Mouse (Mus musculus): Measurements from ENCODE around the gene Vdac1. TPM values are rescaled to one million over a fixed set of nuclear protein-coding genes. Genes with fewer than 3 reads are reported as not detected.

The Vdac1 gene
- polyA plus RNA-seq (2012; rRNA removed) (47.0 and 58.9 TPM in 2 replicates), polyA plus RNA-seq (2014; fragmentation: Nextera tagmentation; extraction: Ambion mirVana) (102 and 106 TPM in 2 replicates)

DNA sequence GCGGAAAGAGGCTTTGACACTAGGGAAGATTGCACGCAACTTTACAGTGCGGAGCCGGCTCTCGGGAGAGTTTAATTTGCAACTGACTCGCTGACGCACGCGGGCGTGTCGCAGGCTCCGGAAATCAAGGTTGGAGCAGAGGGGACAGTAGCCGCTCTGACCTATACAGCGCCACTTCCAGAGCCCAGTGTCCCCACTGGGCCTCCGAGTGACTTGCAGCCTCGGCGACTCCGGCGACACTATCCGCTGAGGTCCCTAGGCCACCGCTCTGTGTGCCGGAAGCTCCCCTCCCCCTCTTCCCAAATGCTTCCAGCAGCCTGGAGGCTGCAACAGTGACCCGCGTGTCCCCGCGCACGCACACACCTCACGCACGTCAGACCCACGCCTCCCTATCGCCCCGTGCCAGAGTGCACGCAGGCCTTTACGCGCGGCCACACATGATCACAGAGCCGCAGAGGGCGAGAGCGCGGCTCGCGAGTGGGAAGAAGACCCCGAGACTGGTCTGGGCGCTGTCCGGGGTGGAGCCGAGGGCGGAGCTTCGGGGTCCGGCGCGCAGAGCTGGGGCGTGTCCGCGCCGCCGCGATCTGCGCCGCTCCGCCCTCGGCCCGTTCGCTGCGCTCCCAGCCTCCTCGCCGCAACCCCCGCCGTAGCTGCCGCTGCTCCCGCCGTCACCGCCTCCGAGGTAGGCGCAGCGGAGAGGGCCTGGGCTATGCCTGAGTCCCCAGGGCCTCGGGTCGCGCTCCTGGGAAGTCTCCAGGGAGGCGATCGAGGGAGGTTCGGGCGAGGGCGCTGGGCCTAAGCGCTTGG is at the start of gene Vdac1:
Gene Vdac1, plus strand, starts transcription at position 390 of the 807 bp plus-strand sequence.
- H3K9ac ChIP-seq (replicated peaks), result peak within 1 kb of the TSS; percentile 84
- peak; percentile 58 to 65 (median 62) for DNase-seq (ENCODE audit: low read depth in 3 of 3, low spot score in 3 of 3)
- H3K36me3 ChIP-seq (replicated peaks; ENCODE audit: control insufficient read depth, insufficient read depth, low read depth), result no peaks in the 10 kb centered on the region
- peak within 1 kb of the TSS; percentile 70 for H3K27ac ChIP-seq
- H3K4me1 ChIP-seq (replicated peaks; ENCODE audit: control insufficient read depth in 2 of 2, insufficient read depth in 2 of 2, low read length in 1 of 2), result peaks cover 26 to 27% of the 10 kb centered on the region in 2 experiments
- peak within 1 kb of the TSS; percentile 80 to 83 for H3K4me3 ChIP-seq (ENCODE audit: insufficient read depth in 1 of 2, low read depth in 2 of 2, low read length in 2 of 2)
- TF ChIP-seq EP300 (IDR thresholded peaks at IDR 0.05; ENCODE audit: low read depth) (no peak), CTCF (IDR thresholded peaks at IDR 0.05; ENCODE audit: low read depth) (no peak; the same call in 1 of the 2 replicates)
- H3K9me3 ChIP-seq (ENCODE audit: control insufficient read depth, low read length), result no peaks in the 10 kb centered on the region
- peak within 1 kb of the TSS; percentile 92 for H3K4me2 ChIP-seq (ENCODE audit: low read depth)
- no peaks in the 10 kb centered on the region for H3K27me3 ChIP-seq (ENCODE audit: control insufficient read depth, insufficient read depth, low read length)
- peak; percentile 88 for ATAC-seq (ENCODE audit: insufficient read depth)
- WGBS (ENCODE audit: insufficient replicate concordance), result under 1% methylated on average over 84 of the region's 84 CpGs

DNA sequence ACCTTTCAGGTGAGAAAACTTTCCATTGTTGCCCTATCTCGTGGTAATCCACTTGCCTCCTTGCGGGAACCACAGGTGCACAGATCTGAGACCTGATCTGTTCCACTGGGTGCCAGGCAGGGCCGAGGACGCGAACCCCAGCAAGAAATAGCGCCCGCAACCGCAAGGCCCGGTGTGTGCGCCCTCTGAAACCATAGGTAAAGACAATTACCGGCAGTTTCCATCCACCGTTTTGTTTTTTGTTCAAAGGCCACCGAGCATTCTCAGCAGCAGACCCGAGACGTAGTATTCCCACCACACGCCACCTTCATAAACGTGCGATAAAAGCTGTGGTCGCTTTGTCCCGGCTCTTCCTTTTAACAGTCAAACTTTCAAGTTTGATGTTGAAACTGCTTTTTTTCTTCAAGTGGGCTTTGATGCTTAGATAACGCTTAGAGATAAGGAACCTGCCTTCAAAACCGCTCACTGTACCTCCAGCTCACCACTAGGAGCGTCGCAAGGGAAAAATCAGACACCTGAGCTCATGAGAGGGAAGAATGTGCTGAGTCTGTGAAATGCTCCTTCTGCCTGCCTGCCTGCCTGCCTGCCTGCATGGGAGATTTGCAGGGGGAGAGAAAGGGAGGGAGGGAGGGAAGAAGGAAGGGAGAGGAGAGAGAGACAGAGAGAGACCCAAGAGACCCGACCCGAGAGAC is 46.4 kb upstream of the Vdac1 start:
- 0 out of 4 replicates have a peak, but pooled peaks cover 0 to 2% of the 10 kb centered on the region in 2 experiments for H3K4me1 ChIP-seq (replicated peaks; ENCODE audit: control insufficient read depth in 2 of 2, insufficient read depth in 2 of 2, low read length in 1 of 2)
- no peak overlapping the region for H3K27ac ChIP-seq
- TF ChIP-seq CTCF (IDR thresholded peaks at IDR 0.05; ENCODE audit: low read depth), result 0 out of 2 replicates have a peak, but pooled peaks have one; percentile 7
- no peak for TF ChIP-seq EP300 (IDR thresholded peaks at IDR 0.05; ENCODE audit: low read depth)
- no peaks in the 10 kb centered on the region for H3K36me3 ChIP-seq (replicated peaks; ENCODE audit: control insufficient read depth, insufficient read depth, low read depth)
- peaks cover 2% of the 10 kb centered on the region; the same call in 1 of the 2 replicates for H3K27me3 ChIP-seq (ENCODE audit: control insufficient read depth, insufficient read depth, low read length)
- no peak overlapping the region for H3K4me3 ChIP-seq (ENCODE audit: insufficient read depth in 1 of 2, low read depth in 2 of 2, low read length in 2 of 2)
- ATAC-seq (ENCODE audit: insufficient read depth) (no peak), DNase-seq (ENCODE audit: low read depth in 3 of 3, low spot score in 3 of 3) (no peak)
- no peak overlapping the region; the same call in 1 of the 2 replicates for H3K4me2 ChIP-seq (ENCODE audit: low read depth)
- no peak overlapping the region for H3K9ac ChIP-seq (replicated peaks)
- H3K9me3 ChIP-seq (ENCODE audit: control insufficient read depth, low read length), result no peaks in the 10 kb centered on the region
- WGBS (ENCODE audit: insufficient replicate concordance), result 11% methylated on average over 26 of the region's 26 CpGs

DNA sequence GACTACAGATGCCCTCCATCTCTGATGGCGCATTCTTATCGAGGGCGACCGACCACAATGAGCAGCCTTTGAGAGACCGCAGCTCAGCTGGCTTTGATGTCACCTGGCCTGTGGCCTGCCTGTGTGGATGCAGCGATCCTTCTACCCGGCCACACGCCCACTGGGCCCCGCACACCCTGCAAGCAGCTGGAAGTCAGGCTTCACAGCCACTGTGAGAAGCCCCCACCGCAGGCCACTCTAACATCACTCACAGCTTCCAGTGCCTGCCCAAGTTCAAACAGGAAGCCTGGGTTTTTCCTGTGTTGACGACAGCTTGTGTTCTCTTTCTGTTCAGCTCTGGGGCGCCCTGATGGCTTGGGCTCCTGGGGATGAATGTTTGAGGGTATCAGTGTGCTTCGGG is 42.2 kb upstream of the Vdac1 start:
- DNase-seq (ENCODE audit: low read depth in 3 of 3, low spot score in 3 of 3) (no peak), ATAC-seq (ENCODE audit: insufficient read depth) (no peak)
- TF ChIP-seq EP300 (IDR thresholded peaks at IDR 0.05; ENCODE audit: low read depth), result no peak
- TF ChIP-seq CTCF (IDR thresholded peaks at IDR 0.05; ENCODE audit: low read depth), result no peak
- H3K4me3 ChIP-seq (ENCODE audit: insufficient read depth in 1 of 2, low read depth in 2 of 2, low read length in 2 of 2), result no peak overlapping the region
- no peaks in the 10 kb centered on the region for H3K36me3 ChIP-seq (replicated peaks; ENCODE audit: control insufficient read depth, insufficient read depth, low read depth)
- 0 out of 4 replicates have a peak, but pooled peaks cover 0 to 2% of the 10 kb centered on the region in 2 experiments for H3K4me1 ChIP-seq (replicated peaks; ENCODE audit: control insufficient read depth in 2 of 2, insufficient read depth in 2 of 2, low read length in 1 of 2)
- no peak overlapping the region for H3K9ac ChIP-seq (replicated peaks)
- no peaks in the 10 kb centered on the region for H3K9me3 ChIP-seq (ENCODE audit: control insufficient read depth, low read length)
- H3K27ac ChIP-seq, result no peak overlapping the region
- WGBS (ENCODE audit: insufficient replicate concordance), result 12% methylated on average over 13 of the region's 13 CpGs
- H3K4me2 ChIP-seq (ENCODE audit: low read depth), result no peak overlapping the region
- H3K27me3 ChIP-seq (ENCODE audit: control insufficient read depth, insufficient read depth, low read length), result 0 out of 2 replicates have a peak, but pooled peaks cover 2% of the 10 kb centered on the region

DNA sequence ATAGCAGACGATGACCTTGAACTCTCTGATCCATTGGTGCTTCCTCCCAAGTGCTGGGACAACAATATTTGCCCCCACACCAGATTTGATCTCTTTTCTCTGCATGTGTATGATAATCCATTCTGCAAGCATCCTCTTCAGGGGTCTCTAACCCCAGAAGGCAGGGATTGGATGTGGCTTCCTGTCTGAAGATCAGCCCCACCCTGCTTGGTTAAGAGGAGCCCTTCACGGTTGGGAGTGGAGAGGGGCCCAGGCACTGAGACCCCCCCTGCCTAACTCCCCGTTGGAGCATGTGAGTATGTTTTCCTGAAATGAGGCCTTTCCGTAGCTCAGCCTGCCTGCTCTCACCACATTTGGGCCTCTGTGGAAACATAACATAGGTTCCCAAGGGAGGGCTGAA is 41.0 kb upstream of the Vdac1 start:
- H3K27ac ChIP-seq, result no peak overlapping the region
- H3K4me1 ChIP-seq (replicated peaks; ENCODE audit: control insufficient read depth in 2 of 2, insufficient read depth in 2 of 2, low read length in 1 of 2), result no peaks in the 10 kb centered on the region
- no peaks in the 10 kb centered on the region for H3K36me3 ChIP-seq (replicated peaks; ENCODE audit: control insufficient read depth, insufficient read depth, low read depth)
- H3K4me2 ChIP-seq (ENCODE audit: low read depth), result no peak overlapping the region
- no peak for DNase-seq (ENCODE audit: low read depth in 3 of 3, low spot score in 3 of 3)
- H3K4me3 ChIP-seq (ENCODE audit: insufficient read depth in 1 of 2, low read depth in 2 of 2, low read length in 2 of 2), result no peak overlapping the region
- 44% methylated on average over 4 of the region's 4 CpGs for WGBS (ENCODE audit: insufficient replicate concordance)
- no peak for ATAC-seq (ENCODE audit: insufficient read depth)
- H3K9me3 ChIP-seq (ENCODE audit: control insufficient read depth, low read length), result no peaks in the 10 kb centered on the region
- H3K27me3 ChIP-seq (ENCODE audit: control insufficient read depth, insufficient read depth, low read length), result no peaks in the 10 kb centered on the region
- TF ChIP-seq EP300 (IDR thresholded peaks at IDR 0.05; ENCODE audit: low read depth) (no peak), CTCF (IDR thresholded peaks at IDR 0.05; ENCODE audit: low read depth) (no peak)
- H3K9ac ChIP-seq (replicated peaks), result no peak overlapping the region

DNA sequence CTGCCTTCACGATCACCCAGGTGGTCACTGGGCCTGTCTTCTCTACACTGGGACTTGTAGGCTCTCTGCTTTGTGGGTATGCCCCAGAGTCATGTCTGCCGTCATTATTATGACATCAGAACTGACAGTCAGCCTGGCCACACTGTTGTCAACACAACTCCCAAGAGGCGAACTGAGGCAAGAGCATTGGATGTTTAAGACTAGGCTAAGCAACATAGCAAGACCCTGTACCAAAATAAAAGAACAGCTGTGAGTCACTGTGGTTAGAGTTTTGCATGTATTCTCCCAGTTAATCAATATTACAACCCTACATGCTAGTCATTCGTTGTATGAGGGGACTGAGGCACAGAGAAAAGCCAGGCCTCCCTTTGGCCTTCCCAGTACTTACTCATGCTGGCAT is 40.1 kb upstream of the Vdac1 start:
- no peak overlapping the region for H3K4me2 ChIP-seq (ENCODE audit: low read depth)
- no peaks in the 10 kb centered on the region for H3K36me3 ChIP-seq (replicated peaks; ENCODE audit: control insufficient read depth, insufficient read depth, low read depth)
- no peak overlapping the region for H3K4me3 ChIP-seq (ENCODE audit: insufficient read depth in 1 of 2, low read depth in 2 of 2, low read length in 2 of 2)
- H3K9ac ChIP-seq (replicated peaks), result no peak overlapping the region
- H3K27me3 ChIP-seq (ENCODE audit: control insufficient read depth, insufficient read depth, low read length), result no peaks in the 10 kb centered on the region
- H3K4me1 ChIP-seq (replicated peaks; ENCODE audit: control insufficient read depth in 2 of 2, insufficient read depth in 2 of 2, low read length in 1 of 2), result no peaks in the 10 kb centered on the region
- no peak overlapping the region for H3K27ac ChIP-seq
- TF ChIP-seq EP300 (IDR thresholded peaks at IDR 0.05; ENCODE audit: low read depth) (no peak), CTCF (IDR thresholded peaks at IDR 0.05; ENCODE audit: low read depth) (no peak)
- H3K9me3 ChIP-seq (ENCODE audit: control insufficient read depth, low read length), result no peaks in the 10 kb centered on the region
- ATAC-seq (ENCODE audit: insufficient read depth), result no peak
- WGBS (ENCODE audit: insufficient replicate concordance), result 58% methylated on average over 4 of the region's 4 CpGs
- no peak for DNase-seq (ENCODE audit: low read depth in 3 of 3, low spot score in 3 of 3)

Measured in liver, embryonic 14.5 days (tissue).